Mouse (Mus musculus): Measurements from ENCODE around the gene Gm45213.

The Gm45213 gene

DNA sequence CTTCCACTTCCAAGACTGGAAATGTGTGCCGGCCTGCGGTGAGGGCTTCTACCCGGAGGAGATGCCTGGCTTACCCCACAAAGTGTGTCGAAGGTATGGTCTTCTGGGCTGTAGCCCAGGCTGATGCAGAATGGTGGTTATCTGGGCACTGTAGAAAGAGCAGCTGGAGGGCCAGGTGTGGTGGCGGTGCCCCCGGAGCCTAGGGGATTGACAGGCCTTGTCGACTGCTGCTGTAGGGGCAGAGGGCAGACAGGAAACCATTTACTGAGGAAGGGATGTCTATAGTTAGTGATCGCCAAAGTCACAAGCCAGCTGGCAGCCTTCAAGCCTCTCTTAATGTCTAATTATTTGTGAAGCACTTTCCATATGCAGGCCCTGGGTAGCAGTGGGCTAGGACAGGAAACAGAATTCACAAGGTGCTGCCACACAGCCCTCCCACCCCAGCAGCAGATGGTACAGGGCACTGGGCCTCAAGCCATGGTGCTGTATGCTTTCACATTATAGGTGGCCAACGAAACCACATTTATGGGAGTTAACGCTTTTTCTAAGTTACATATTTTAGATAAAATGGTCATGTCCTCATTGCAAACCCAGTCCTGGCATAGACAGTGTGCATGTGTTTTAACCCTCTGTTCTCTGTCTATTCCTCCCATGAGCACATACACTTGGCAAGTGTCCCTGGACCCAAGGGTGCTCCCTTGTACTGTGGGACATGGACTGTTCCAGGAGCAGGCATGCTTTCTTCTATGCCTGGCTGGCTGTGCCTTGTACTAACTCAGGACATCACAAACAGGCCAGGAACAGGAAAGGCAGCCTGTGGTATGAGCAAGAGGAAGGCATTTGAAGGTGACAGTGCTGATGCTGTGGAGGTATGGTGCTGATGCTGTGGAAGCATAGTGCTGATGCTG is at the start of gene Gm45213:
Gene Gm45213 (plus strand): TSS at position 51 of the 908 bp plus-strand sequence.
- DNase-seq, result no peak

DNA sequence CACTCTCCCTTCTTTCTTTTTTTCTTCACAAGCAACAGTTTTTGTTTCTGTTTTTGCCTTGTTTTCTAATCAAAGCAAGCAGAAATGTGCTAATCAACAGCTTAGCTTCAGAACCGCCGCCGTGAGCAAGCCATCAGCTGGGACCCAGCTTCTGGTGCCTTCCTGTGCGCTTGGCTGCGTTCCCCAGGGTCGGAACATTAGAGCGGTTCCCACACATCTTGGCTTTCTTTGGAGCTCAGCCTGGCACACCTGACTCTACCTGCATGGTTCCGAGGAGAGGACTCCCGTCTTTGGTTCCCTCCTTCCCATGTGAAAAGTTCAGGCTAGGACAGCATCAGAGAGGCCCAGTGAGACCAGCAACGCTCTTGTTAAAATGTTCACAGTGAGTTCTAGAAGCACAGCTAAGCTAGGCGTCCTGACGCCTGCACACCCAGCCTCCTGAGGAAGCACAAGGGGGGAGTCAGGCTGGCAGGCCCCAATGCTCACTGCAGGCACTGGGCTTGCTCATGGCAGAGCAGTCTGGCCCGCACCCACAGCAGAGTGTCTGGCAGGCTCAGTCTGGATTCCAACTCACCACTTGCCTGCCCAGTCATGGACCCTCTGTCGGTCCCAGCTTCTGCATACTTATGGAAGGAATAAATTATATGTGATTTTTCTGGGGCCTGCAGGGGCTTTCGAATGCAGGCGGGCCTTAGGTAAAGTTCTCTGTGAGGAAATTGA is 42.2 kb upstream of the Gm45213 start:
- no peak for DNase-seq

DNA sequence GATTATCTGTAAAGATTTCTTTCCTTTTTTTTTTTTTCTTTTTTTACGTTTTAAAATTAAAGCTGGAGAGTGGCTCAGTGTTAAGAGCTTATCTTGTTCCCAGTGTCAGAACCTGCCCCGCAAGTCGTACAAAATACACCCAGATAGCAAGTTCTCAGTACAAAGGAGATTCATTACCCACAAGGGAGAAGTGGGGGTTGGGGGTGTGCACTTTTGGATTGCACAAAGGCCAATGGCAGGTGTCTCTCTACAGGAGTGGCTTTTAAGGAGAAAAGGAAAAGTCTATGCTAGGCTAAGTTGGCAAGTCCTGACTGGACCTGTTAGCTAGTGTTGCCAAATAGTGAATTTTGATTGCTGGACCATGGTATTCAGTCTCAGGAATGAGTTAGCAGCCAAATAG is 41.6 kb upstream of the Gm45213 start:
- no peak for DNase-seq

DNA sequence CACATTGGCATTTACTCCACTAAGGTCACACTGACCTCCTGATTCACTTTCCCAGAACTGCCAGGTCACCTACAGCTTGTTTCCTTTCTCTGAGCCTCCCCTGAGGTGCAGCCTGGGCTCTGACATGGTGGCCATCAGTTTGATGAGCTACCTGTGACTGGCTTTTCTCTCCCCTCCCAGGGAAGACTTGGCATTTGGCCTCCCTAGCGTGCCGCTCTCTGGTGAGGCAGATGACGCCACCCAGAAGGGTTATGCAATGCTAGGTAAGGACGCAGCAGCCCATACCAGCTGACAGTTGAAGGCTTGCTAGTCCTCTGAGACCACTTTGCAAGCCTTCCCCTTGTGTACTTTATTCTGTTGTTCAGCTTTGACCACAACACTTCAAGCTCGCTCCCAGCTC is 40.0 kb upstream of the Gm45213 start:
- no peak for DNase-seq

DNA sequence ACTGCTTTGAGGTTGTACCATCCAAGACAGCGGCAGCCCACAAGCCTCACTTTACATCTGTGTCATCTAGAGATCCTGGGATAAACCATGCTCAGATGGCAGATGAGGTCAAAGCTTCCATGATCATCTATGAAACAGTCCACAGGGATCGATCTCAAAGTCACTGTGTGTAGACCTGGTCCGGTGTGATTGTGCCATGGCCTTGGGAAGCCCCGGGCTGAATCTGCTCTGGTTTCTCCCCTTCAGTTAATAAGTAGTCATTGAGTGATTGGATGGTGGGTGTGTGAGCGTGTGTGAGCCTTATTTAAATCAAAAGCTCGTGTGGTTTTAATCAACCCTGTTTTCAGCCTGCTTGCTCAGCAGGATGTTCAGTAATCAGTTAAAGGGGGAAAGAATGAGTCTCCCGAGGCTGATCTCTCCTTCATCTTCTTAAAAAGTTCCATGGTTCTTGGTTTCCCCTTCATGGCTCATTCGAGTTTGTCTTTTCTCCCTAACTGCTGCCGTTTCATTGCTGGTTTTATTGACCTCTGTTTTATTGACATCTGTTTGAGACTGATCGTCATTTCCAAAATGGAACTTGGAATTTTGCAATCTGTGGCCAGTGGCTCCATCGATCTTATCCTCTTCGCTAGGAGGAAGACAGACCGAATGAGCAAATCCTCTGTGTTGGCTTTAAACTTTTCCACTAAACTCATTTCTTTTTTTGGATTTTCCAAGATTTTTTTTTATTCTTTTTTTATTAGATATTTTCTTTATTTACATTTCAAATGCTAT is 39.4 kb upstream of the Gm45213 start:
- DNase-seq, result no peak

DNA sequence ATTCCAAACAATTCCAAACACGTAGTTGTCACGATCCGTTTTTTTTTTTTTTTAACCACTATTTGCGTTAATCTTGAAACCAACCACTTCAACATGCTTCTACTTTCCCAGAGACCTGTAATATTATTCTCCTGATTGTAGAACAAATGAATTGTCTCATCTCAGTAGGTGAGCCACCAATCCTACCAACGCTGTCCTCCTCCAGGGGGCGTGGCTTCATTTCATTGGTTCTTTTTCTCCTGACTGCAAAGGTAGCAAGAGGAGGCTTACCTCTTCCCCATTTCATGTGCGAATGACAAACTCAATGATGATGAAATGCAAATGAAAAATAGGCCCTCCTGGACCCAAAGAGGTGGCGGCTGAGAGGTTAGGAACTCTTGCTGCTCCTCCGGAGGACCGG is 38.3 kb upstream of the Gm45213 start:
- DNase-seq, result peak; percentile 32

DNA sequence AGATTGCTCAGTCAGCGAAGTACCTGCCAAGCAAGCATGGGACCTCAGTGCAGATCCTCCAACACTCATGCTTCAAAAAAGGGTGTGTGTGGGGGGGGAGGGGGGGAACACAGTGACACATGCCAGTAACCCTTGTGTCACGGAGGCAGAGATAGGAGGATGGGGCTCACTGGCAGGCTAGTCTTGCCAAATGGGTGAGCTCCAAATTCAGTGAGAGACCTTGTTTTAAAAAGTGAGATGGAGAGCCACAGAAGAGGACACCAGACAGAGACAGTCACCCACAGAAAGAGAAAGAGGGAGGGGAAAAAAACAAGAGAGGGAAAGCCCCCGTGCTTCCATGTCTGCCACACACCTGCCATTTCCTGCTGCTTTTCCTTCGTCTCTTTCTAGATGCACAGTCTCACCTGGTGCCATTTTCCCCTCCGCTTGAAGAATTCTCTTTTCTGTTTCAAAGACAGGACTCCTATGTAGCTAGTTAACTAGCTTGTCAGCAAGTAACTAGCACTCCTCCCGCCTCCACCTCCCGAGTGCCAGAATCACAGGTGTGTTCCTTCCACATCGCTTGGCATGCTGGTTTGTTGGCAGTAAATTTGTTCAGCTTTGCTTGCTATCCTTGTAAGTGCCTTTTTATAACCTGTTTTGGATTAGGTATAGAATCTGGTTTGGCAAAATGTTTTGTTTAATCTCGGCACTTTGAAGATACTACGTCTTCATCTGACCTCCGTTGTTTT is 35.1 kb upstream of the Gm45213 start:
- no peak for DNase-seq

DNA sequence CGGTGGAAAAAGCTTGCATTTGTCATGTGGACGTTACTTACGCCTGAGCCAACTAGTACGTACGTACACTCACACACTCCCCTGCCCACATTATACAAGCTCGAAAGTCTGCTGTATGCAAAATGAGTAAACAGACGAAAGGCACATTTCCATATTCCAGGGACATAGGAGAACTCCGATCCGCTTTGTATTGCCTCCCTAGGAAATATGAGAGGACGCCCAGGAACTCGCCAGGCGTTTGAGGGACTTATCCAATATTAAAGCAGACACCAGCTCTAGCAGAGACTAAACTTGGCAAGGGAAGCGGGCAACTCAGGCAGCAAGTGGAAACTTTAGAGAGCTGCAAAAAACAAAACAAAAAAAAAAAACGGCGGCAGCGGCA is 34.5 kb upstream of the Gm45213 start:
- DNase-seq, result peak; percentile 38

DNA sequence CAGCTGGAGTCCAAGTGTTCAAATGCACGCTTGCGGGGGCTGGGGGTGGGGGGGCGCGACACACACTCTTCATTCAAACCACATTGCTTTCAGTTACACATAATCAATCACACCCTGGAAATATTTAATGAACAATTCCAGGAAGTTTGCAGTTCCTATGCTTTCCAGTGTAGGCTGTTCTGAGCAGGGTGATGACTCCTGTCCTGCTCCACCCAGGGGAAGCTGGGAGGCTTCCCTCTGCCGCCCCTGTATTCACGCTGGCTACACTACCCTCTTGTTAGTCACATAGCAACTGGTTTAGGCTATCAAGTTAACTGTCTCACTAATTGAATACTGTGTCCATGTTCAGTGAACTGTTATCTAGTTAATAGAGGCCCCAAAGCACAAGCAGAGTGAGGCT is 32.9 kb upstream of the Gm45213 start:
- DNase-seq, result no peak

DNA sequence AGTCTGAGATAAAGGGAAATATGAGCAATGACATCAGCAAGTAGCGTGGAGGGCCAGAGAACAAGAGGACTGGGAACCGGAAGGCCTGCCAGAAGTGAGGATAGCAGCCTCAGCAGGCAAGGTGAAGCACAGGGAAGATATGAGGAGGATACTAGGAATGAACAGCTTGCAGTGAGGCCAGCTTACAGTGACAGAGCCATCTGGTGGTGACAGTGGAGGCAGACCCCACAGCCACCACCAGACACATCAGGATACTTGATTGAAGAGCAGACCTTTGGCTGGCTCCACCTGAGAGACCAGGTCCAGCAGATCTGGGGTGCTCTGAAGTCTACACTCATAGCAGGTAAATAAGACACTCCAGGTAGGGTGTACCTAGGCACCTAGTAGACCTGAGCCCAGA is 15.7 kb upstream of the Gm45213 start:
- DNase-seq, result peak; percentile 19

DNA sequence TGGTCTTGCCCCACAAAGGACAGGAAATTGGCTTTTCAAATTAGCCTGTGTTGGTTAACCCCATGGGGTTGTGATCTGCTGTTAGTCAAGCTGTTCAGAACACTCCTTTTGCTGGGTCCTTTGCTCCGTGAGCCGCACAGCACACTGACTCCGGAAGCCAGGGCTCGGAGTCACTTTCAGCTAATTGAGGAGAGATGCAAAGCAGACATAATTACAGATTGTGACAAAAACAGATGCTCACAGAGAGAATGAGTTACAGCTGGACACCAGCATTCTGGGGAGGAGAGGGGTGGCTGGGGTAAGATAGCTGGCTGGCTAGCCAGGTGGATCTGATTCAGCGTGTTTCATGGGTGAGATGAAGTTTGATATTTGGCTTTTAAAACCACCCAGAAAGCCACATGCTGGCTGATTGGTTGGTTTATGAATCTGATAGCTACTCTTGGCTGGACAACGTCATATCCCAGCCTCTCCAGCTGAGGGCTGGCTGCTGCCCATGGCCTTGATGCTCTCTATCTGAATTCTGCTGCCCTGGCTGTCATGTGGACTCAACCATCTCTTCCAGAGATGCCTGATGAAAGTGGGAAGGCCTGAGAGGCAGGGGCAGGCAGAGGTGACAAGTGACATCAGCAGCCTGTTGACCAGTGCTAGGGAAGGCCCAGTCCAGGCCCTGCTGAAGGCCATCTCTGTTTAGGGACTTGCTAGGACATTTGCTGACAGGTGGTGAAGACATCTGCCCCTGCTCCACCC is 14.5 kb upstream of the Gm45213 start:
- DNase-seq, result peak; percentile 54

DNA sequence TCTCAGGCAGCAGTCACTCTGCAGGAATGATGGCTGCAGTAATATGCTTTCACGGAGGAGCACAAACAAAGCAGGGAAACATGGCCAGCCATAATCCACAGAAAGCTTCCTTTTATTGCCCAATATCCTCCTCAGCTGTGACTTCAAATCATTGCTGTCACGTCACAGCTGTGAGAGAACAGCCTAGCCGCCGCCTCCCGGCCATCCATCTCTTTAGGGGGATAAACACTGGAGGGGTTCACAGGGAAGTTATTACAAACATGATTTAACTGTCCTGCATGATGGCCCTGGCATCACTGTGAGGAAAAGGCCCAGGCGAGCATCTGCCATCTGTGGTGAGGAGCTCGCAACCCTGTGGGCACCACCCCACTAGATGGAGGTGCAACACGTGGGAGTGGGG is 6.6 kb upstream of the Gm45213 start:
- DNase-seq, result no peak

DNA sequence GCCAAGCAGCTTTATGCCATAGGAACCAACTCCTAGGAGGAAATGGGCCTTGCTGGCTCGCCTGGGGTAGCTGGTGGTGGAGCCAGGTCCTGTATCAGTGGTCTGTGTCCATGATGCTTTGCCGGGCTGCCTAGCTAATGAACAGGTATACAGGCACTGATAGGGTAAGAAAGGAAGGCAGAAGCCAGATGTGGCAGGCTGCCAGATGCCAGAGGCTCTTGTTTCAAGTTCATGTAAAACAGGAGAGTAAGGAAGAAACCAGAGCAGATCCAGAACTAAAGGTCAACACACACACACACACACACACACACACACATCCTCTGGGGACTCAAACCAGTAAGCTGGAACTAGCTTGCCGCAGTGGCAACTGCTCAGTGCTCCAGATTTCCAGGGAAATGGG is 5.1 kb upstream of the Gm45213 start:
- DNase-seq, result no peak

DNA sequence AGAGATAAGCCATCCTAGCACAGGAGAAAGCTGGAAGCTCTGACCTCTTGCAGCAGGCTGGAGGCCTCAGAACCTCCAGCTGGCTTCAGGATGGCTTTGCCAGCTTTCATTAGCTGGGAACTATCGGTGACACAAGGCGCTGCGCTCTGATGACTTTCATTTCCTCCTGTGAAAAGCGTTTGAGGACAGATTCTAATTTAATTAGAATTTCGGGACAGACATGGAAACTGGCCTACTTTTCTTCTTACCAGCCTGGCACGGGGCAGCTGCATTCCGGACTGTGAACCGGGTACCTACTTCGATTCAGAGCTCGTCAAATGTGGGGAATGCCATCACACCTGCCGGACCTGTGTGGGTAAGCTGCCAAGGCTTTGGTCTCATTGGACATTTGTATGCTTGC is 4.7 kb upstream of the Gm45213 start:
- peak; percentile 32 for DNase-seq

DNA sequence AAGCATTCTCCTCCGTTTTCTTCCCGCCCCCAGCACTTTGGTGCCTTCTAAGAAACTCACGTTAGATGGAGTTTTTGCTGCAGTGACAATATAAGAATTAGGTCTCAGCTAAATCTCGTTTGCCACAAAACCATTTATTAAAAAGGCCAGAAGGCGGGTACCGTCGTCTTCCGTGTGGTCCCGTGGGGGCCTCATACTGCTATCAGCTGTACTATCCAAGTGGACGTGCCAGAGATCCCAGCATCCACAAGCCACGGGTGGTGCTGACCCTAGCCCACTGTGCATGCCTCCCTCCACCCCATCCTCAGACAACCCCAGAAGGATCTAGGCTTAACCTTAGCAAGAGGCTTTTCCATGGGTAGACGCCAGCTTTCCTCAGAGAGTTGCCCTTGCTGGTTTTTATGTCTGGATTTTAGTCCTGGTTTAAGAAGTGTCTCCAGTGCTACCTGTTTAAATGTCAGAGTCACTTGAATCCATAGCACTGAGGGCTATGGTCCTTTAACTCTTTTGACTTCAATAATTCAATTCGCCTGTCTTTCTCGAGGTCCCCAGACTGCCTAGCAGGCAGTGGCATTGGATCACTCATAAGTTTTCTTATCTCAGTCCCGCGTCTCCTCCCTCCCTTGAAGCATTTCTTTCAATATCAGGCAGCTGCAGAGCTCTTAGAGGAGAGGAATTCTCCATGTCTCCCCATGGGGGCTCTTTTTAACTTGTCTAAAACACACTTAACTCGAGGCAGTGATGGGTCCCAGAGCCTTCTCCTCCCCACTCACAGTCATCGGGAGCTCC is 3.2 kb upstream of the Gm45213 start:
- DNase-seq, result no peak

DNA sequence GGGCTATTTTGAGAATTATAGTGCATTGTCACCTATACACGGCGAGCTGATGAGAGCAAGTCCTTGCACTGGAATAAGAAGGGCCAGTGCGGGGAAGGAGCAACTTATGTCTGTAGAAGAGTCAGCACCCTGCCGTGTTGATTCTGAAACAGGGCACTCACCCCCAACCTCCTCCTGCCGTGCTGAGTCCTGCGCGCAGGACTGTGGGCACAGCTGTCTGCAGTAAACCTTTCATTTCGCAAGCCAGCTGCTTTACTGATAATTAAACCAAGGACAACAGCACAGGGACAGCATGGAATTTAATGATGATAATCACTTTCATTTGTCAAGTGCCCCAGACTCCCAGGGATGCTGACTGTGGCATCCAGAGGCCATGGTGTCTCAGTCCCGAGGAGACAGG is 1.2 kb downstream of the Gm45213 start:
- DNase-seq, result no peak

DNA sequence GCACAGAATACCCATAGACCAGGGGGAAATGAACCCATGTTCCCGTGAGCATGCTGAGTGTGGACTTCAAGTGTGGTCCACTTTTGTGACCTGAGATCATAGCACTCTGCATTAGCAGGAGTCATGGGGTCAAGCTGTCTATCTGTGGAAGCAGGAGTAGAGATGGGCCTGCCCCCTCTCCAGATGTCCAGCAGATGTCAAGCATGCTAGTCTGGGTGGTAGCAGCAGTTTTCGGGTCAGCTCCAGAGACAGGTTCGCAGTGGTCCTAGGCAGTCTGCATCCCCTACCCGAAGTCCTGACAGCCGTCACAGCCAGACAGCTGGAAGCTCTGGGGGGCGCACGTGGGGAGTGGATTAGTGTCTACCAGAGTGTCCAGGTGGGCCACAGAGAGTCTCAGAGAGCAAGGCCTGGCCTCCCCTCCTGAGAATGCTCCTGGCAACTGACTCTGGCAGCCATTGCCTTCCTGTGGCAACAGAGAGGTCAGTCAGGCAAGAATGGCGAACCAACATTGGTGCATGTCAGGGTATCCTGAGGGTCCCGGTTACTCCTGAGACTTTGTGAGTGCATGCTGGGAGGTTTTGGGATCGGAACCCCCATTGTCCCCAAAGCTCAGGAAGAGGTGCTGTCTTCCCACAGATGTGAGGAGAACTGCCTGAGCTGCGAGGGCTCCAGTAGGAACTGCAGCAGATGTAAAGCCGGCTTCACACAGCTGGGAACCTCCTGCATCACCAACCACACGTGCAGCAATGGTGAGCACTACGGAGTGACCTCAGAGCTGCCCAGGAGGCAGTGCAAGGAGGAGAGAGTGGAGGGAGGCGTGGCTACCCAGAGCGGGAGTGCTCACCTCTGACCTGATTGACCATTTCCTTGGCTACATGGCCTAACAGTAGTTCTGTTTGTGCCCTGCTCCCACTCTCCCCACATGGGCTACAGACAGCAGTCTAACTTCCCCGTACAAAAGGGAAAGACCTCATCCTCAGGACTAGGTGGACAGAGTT is 3.8 kb downstream of the Gm45213 start:
- DNase-seq, result no peak

DNA sequence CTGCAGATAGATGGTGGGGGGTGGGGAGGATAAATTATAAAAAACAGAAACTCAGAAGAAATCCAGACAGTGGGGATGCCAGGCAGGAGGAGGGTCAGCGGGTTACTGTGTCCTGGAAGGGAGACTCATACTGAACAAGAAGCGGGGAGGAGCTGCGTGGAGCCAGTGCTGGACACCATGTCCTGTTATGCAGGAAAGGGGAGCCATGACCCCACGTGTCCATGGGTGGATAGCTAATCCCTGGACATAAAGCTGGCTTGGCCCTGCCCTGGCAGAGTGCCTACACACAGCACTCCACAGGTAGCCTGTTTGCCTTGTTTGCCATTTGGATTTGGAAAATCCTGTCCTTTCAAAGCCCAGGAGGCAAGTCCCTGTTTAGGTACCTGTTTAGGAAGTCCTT is 4.6 kb downstream of the Gm45213 start:
- DNase-seq, result no peak

DNA sequence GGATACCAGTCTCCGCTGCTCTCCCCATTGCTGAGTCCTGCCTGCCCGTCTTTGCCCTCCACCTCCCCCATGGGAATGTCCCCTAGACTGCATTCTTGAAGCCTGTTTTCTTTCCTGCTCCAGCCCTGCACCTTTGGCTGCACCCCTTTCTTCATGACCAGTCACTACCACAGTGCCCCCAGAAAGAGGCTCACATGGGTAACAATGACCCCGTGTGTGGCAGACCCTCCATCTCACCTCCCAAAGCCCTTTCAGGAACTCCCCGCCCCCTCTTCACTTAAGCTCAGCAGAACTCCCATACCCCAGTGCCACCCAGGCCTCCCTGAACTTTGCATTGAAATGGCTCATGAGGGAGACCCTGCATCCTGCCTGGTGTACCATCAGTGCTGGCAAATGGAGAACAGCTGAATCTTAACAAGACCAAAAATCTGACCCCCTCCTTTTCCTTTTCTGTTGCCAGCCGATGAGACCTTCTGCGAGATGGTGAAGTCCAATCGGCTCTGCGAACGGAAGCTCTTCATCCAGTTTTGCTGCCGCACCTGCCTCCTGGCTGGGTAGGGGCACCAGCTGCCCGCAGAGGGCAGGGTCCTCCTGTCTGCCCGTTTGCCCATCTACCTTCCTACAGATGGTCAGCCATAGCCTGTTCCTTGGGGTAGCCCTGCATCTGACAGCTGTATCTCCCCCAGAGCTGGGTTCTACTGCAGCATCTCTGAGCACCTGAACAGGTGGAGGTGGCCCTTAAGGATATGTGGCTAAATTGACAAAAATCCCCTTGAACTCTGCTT is 5.2 kb downstream of the Gm45213 start:
- no peak for DNase-seq
